In genomic region chr2:84544146-84544545, GRCm38 (mm10) we compare ENCODE assay signal across 21 mouse cellular contexts.
DNase-seq lines count a peak whose midpoint lies in the region; ATAC-seq and TF ChIP-seq lines count a peak whose summit lies in the region.
"Had no signal": no experiment of that assay in that cellular context is flagged by ENCODE, and none has a peak within 500 bp of the region (broad histone marks: within the 10 kb centered on the region; RNA-seq: fewer than 3 reads in every experiment).

No protein-coding gene starts in this region.

- no peak for ATAC-seq in hindbrain, postnatal 0 days
- ATAC-seq in hindbrain, embryonic 16.5 days: no peak
- no peak for ATAC-seq in liver, postnatal 0 days
- ATAC-seq in liver, embryonic 11.5 days (replicated peaks; ENCODE audit: low FRiP score): no peak
- ATAC-seq: forebrain, embryonic 15.5 days; inflammation-experienced regulatory T-cells, adult 6 months had no signal

- TF ChIP-seq EP300 in liver, postnatal 0 days (IDR thresholded peaks at IDR 0.05; ENCODE audit: low read depth): no peak

- H3K36me3 ChIP-seq in hindbrain, postnatal 0 days (ENCODE audit: insufficient read depth, low read length): no peaks in the 10 kb centered on the region
- H3K36me3 ChIP-seq in hindbrain, embryonic 16.5 days (ENCODE audit: control insufficient read depth, insufficient read depth, low read length): no peaks in the 10 kb centered on the region
- no peaks in the 10 kb centered on the region for H3K36me3 ChIP-seq in liver, postnatal 0 days (replicated peaks; ENCODE audit: insufficient read depth, low read length)
- H3K36me3 ChIP-seq in liver, embryonic 11.5 days (ENCODE audit: control insufficient read depth, insufficient read depth, low read length): no peaks in the 10 kb centered on the region
- H3K36me3 ChIP-seq: forebrain, embryonic 15.5 days; heart, embryonic 10.5 days; limb, embryonic 13.5 days; lung, embryonic 15.5 days; neural tube, embryonic 15.5 days had no signal

- no peak for DNase-seq in cerebellum, adult 2 months
- no peak for DNase-seq in cerebellum, postnatal 36 days
- DNase-seq in hindbrain, postnatal 0 days (ENCODE audit: low spot score): peak; percentile 11
- no peak for DNase-seq in liver, postnatal 0 days
- no peak for DNase-seq in liver, embryonic 11.5 days (ENCODE audit: low spot score)
- no peak for DNase-seq in brain, embryonic 14.5 days (ENCODE audit: low read depth)
- DNase-seq in T-cell, adult 2 months (ENCODE audit: low spot score): no peak
- DNase-seq: adrenal gland, postnatal 36 days; cerebellum, adult 9-10 months; embryo, embryonic 11 days; midbrain, embryonic 14.5 days; thymus, postnatal 25 days had no signal

- H3K27me3 ChIP-seq in cerebellum, adult 2 months (ENCODE audit: control insufficient read depth, insufficient read depth, low read length): no peaks in the 10 kb centered on the region
- no peaks in the 10 kb centered on the region for H3K27me3 ChIP-seq in hindbrain, postnatal 0 days (ENCODE audit: insufficient read depth, low read length)
- H3K27me3 ChIP-seq in hindbrain, embryonic 16.5 days (replicated peaks; ENCODE audit: control insufficient read depth, insufficient read depth, low read length): no peaks in the 10 kb centered on the region
- no peaks in the 10 kb centered on the region for H3K27me3 ChIP-seq in liver, postnatal 0 days (ENCODE audit: insufficient read depth, low read length)
- H3K27me3 ChIP-seq in liver, embryonic 11.5 days (replicated peaks; ENCODE audit: control insufficient read depth, insufficient read depth, low read length): no peaks in the 10 kb centered on the region
- H3K27me3 ChIP-seq: forebrain, embryonic 15.5 days; limb, embryonic 13.5 days; lung, embryonic 15.5 days; neural tube, embryonic 15.5 days had no signal

- H3K9me3 ChIP-seq in hindbrain, postnatal 0 days (ENCODE audit: low read length): no peaks in the 10 kb centered on the region
- no peaks in the 10 kb centered on the region for H3K9me3 ChIP-seq in hindbrain, embryonic 16.5 days (ENCODE audit: control insufficient read depth, low read length)
- no peaks in the 10 kb centered on the region for H3K9me3 ChIP-seq in liver, postnatal 0 days (ENCODE audit: low read length)
- no peaks in the 10 kb centered on the region for H3K9me3 ChIP-seq in liver, embryonic 11.5 days (ENCODE audit: control insufficient read depth, low read length)
- H3K9me3 ChIP-seq: forebrain, embryonic 15.5 days; heart, embryonic 10.5 days; limb, embryonic 13.5 days; lung, embryonic 15.5 days; neural tube, embryonic 15.5 days had no signal

- H3K27ac ChIP-seq in cerebellum, adult 2 months (ENCODE audit: insufficient read depth, low read length): no peak overlapping the region
- H3K27ac ChIP-seq in hindbrain, postnatal 0 days: no peak overlapping the region
- no peak overlapping the region for H3K27ac ChIP-seq in hindbrain, embryonic 16.5 days (ENCODE audit: low read depth, low read length)
- no peak overlapping the region for H3K27ac ChIP-seq in liver, postnatal 0 days (ENCODE audit: low read depth)
- H3K27ac ChIP-seq in liver, embryonic 11.5 days (ENCODE audit: low read depth, low read length): no peak overlapping the region
- H3K27ac ChIP-seq: forebrain, embryonic 15.5 days; heart, embryonic 10.5 days; limb, embryonic 13.5 days; lung, embryonic 15.5 days; neural tube, embryonic 15.5 days had no signal

- TF ChIP-seq POLR2A in cerebellum, adult 2 months (IDR thresholded peaks at IDR 0.05; ENCODE audit: borderline replicate concordance, insufficient read depth, low read length): no peak
- TF ChIP-seq POLR2A in brain, embryonic 14.5 days (IDR thresholded peaks at IDR 0.05; ENCODE audit: borderline replicate concordance, extremely low read depth, insufficient read depth, insufficient read length, poor library complexity, severe bottlenecking): no peak

- no peak overlapping the region for H3K4me2 ChIP-seq in hindbrain, postnatal 0 days (ENCODE audit: low read depth, low read length)
- H3K4me2 ChIP-seq in hindbrain, embryonic 16.5 days (ENCODE audit: low read length): no peak overlapping the region
- H3K4me2 ChIP-seq in liver, postnatal 0 days (ENCODE audit: low read depth, low read length): no peak overlapping the region
- H3K4me2 ChIP-seq in liver, embryonic 11.5 days: no peak overlapping the region
- H3K4me2 ChIP-seq: forebrain, embryonic 15.5 days; limb, embryonic 13.5 days; lung, embryonic 15.5 days; neural tube, embryonic 15.5 days had no signal

- no peak overlapping the region for H3K9ac ChIP-seq in hindbrain, postnatal 0 days (replicated peaks; ENCODE audit: low read length)
- no peak overlapping the region for H3K9ac ChIP-seq in hindbrain, embryonic 16.5 days (ENCODE audit: low read depth, low read length)
- H3K9ac ChIP-seq in liver, postnatal 0 days (replicated peaks): no peak overlapping the region
- H3K9ac ChIP-seq in liver, embryonic 11.5 days (ENCODE audit: low read depth, low read length): no peak overlapping the region
- H3K9ac ChIP-seq: forebrain, embryonic 15.5 days; limb, embryonic 13.5 days; lung, embryonic 15.5 days; neural tube, embryonic 15.5 days had no signal

- peak; percentile 26; the same call in 1 of the 2 replicates for TF ChIP-seq CTCF in cerebellum, adult 2 months (IDR thresholded peaks at IDR 0.05; ENCODE audit: borderline replicate concordance, insufficient read depth, low read depth, low read length)
- peak; percentile 33; the same call in 1 of the 2 replicates for TF ChIP-seq CTCF in hindbrain, postnatal 0 days (IDR thresholded peaks at IDR 0.05; ENCODE audit: low read depth)
- peak; percentile 25 for TF ChIP-seq CTCF in liver, postnatal 0 days (IDR thresholded peaks at IDR 0.05; ENCODE audit: low read depth)
- TF ChIP-seq CTCF in brain, embryonic 14.5 days (IDR thresholded peaks at IDR 0.05; ENCODE audit: borderline replicate concordance, extremely low read depth, insufficient read depth, insufficient read length): 0 out of 2 replicates have a peak, but pooled peaks have one; percentile 3

- H3K4me3 ChIP-seq in cerebellum, adult 2 months (replicated peaks; ENCODE audit: insufficient read depth, low read depth, low read length): no peak overlapping the region
- H3K4me3 ChIP-seq in hindbrain, postnatal 0 days (ENCODE audit: low read length): no peak overlapping the region
- no peak overlapping the region for H3K4me3 ChIP-seq in hindbrain, embryonic 16.5 days (ENCODE audit: low read length)
- no peak overlapping the region for H3K4me3 ChIP-seq in liver, postnatal 0 days (ENCODE audit: low read depth, low read length)
- no peak overlapping the region for H3K4me3 ChIP-seq in liver, embryonic 11.5 days (ENCODE audit: low read depth, low read length)
- H3K4me3 ChIP-seq: erythroblast, embryonic 14.5 days; forebrain, embryonic 15.5 days; heart, embryonic 10.5 days; limb, embryonic 13.5 days; lung, embryonic 15.5 days; myocyte; neural tube, embryonic 15.5 days had no signal

- WGBS in cerebellum, adult 2 months: 37% methylated on average over 4 of the region's 4 CpGs
- WGBS in hindbrain, postnatal 0 days: 60% methylated on average over 4 of the region's 4 CpGs
- 62% methylated on average over 4 of the region's 4 CpGs for WGBS in hindbrain, embryonic 16.5 days
- 74% methylated on average over 4 of the region's 4 CpGs for WGBS in liver, postnatal 0 days (ENCODE audit: insufficient replicate concordance)
- WGBS in liver, embryonic 11.5 days: 66% methylated on average over 4 of the region's 4 CpGs

- H3K4me1 ChIP-seq in cerebellum, adult 2 months (ENCODE audit: control insufficient read depth, insufficient read depth, low read length): no peaks in the 10 kb centered on the region
- no peaks in the 10 kb centered on the region for H3K4me1 ChIP-seq in hindbrain, postnatal 0 days (ENCODE audit: insufficient read depth, low read length)
- no peaks in the 10 kb centered on the region for H3K4me1 ChIP-seq in hindbrain, embryonic 16.5 days (ENCODE audit: control insufficient read depth, insufficient read depth, low read depth, low read length)
- H3K4me1 ChIP-seq in liver, postnatal 0 days (ENCODE audit: insufficient read depth): no peaks in the 10 kb centered on the region
- no peaks in the 10 kb centered on the region for H3K4me1 ChIP-seq in liver, embryonic 11.5 days (replicated peaks; ENCODE audit: control insufficient read depth, insufficient read depth, low read length)
- H3K4me1 ChIP-seq: forebrain, embryonic 15.5 days; limb, embryonic 13.5 days; lung, embryonic 15.5 days; neural tube, embryonic 15.5 days had no signal
